Mouse (Mus musculus) bone marrow macrophage, adult 2 months (primary cell): ENCODE results near the gene Erap1.

Experiments used
- CTCF ChIP-seq: IDR thresholded peaks from 2 replicates; pipeline ENCODE4 v1.5.1; 2012; ENCODE audit warnings: low read depth, mild to moderate bottlenecking, low read length, moderate library complexity
- POLR2A ChIP-seq: IDR thresholded peaks from 2 replicates; pipeline ENCODE4 v1.6.1; 2012; ENCODE audit warnings: mild to moderate bottlenecking, low read depth, low read length, borderline replicate concordance

GRCm38 (mm10) chr13:74695497-74696193, 56.3 kb downstream of the Erap1 start:
- TF ChIP-seq CTCF: no peak
- TF ChIP-seq POLR2A: no peak
